Mouse (Mus musculus): ENCODE measurements around the gene Lrrn4cl. TPM values are rescaled to one million over a fixed set of nuclear protein-coding genes. Genes with fewer than 3 reads are reported as not detected.

The Lrrn4cl gene
- polyA plus RNA-seq, 1 experiment from 2014 or later = 0.44 TPM

- DNase-seq (ENCODE audit: low spot score) = no peak
- H3K4me3 ChIP-seq = peak overlapping the region; percentile 99
- no peaks in the 10 kb centered on the region for H3K27me3 ChIP-seq (ENCODE audit: insufficient read depth, poor library complexity, severe bottlenecking)
- 84% methylated on average over 10 of the region's 10 CpGs for WGBS
- H3K27ac ChIP-seq = peak overlapping the region; percentile 92
- H3K9me3 ChIP-seq = no peaks in the 10 kb centered on the region
- H3K36me3 ChIP-seq = peaks cover 45% of the 10 kb centered on the region
- H3K4me1 ChIP-seq (replicated peaks) = peaks cover 17% of the 10 kb centered on the region
Observed at GRCm38 (mm10) chr19:8872266-8872840, 21.8 kb downstream of the Lrrn4cl start.

- 94% methylated on average over 7 of the region's 7 CpGs for WGBS
- no peak for DNase-seq (ENCODE audit: low spot score)
- Histone ChIP-seq H3K36me3 (peaks cover 52% of the 10 kb centered on the region), H3K27me3 (ENCODE audit: insufficient read depth, poor library complexity, severe bottlenecking) (no peaks in the 10 kb centered on the region), H3K4me3 (no peak overlapping the region), H3K27ac (no peak overlapping the region), H3K9me3 (no peaks in the 10 kb centered on the region), H3K4me1 (replicated peaks) (peaks cover 24% of the 10 kb centered on the region)
Observed at GRCm38 (mm10) chr19:8875031-8875430, 24.5 kb downstream of the Lrrn4cl start.

DNA sequence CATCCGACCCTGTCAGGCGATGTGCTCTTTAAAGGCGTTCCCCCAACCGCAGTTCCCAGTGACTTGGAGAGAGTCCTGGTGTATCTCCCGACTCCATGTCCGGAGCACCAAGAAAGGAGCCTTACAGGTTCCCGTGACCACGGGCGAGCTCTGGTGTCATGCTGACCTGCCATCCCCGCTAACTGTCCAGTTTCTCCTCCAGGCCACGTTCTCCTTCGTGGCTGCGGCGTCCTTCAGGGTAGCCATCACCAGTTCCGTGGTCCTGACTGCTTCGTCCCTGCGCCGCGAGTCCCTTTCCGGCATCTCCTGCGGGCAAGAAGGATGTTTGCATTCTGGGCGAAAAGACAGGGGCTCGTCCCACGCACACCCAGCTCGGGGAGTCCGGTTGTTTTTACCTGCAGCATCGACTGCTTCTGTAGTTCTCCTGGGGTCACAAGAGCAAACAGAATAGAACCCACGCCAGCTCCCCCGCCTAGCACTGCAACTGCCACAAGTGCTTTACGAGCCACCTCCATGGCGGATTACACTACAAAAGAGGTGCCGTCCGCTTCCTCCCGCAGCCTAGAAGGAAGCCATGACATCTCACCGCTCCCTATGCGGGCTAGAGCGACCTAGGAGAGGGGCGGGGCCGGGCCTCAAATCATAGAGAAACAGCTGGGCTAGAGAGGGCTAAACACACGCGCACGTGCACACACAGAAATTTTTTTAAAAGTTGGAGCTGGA is 29.9 kb downstream of the Lrrn4cl start, which contains the start of gene Uqcc3:
TSS of gene Uqcc3 (minus strand) at position 613 of the 723 bp plus-strand sequence.
- WGBS = under 1% methylated on average over 42 of the region's 42 CpGs
- H3K4me1 ChIP-seq (replicated peaks) = peaks cover 14% of the 10 kb centered on the region
- peak within 1 kb of the TSS; percentile 85 for H3K4me3 ChIP-seq
- H3K27me3 ChIP-seq (ENCODE audit: insufficient read depth, poor library complexity, severe bottlenecking) = no peaks in the 10 kb centered on the region
- peaks cover 27% of the 10 kb centered on the region for H3K36me3 ChIP-seq
- H3K27ac ChIP-seq = peak within 1 kb of the TSS; percentile 91
- no peaks in the 10 kb centered on the region for H3K9me3 ChIP-seq
- DNase-seq (ENCODE audit: low spot score) = peak; percentile 85

DNA sequence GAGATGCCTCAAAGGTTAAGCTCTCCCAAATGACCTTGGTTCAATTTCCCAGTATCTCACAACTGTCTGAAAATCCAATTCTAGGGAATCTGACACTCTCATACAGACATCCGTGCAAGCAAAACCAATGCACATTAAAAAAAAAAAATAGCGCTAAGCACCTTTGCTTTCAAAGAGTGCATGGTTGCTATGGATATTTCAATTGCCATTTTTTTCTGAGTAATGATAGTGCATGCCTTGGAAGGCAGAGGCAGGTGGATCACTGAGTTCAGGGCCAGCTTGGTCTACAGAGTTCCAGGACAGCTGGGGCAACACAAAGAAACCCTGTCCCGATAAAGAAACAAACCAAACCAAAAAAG is 30.4 kb downstream of the Lrrn4cl start:
- H3K4me3 ChIP-seq = peak overlapping the region; percentile 85
- H3K27me3 ChIP-seq (ENCODE audit: insufficient read depth, poor library complexity, severe bottlenecking) = no peaks in the 10 kb centered on the region
- H3K36me3 ChIP-seq = peaks cover 21% of the 10 kb centered on the region
- 20% methylated on average over 3 of the region's 3 CpGs for WGBS
- H3K9me3 ChIP-seq = no peaks in the 10 kb centered on the region
- no peak for DNase-seq (ENCODE audit: low spot score)
- peak overlapping the region; percentile 91 for H3K27ac ChIP-seq
- peaks cover 14% of the 10 kb centered on the region for H3K4me1 ChIP-seq (replicated peaks)

DNA sequence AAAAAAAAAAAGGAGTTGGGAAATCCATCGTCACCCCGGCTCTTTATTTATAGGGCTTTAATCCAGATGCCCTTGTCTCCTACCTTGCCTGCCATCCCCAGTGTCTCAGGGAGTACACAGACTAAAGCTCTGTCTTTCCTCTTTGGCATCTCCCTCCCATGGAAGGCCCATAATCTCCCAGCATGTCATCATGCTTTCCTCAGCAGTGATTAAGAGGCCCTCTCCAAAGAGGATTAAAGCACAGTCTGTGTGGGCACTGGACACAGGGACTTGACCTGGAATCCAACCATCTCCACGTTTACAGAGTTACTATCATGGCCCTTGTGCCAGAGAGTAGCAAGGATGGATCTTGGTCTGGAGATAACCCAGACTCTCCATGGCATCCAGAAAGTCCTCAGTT is 33.0 kb downstream of the Lrrn4cl start, which contains the start of the genes Lbhd1 and Gm49403:
TSS of gene Lbhd1 (plus strand) at position 117 of the 400 bp plus-strand sequence.
TSS of gene Gm49403 (plus strand) at position 315 of the 400 bp plus-strand sequence.
- H3K27me3 ChIP-seq (ENCODE audit: insufficient read depth, poor library complexity, severe bottlenecking) = no peaks in the 10 kb centered on the region
- peaks cover 25% of the 10 kb centered on the region for H3K4me1 ChIP-seq (replicated peaks)
- no peak within 1 kb of the TSS for H3K4me3 ChIP-seq
- H3K27ac ChIP-seq = no peak within 1 kb of the TSS
- H3K36me3 ChIP-seq = no peaks in the 10 kb centered on the region
- 81% methylated on average over 3 of the region's 3 CpGs for WGBS
- DNase-seq (ENCODE audit: low spot score) = no peak
- no peaks in the 10 kb centered on the region for H3K9me3 ChIP-seq

DNA sequence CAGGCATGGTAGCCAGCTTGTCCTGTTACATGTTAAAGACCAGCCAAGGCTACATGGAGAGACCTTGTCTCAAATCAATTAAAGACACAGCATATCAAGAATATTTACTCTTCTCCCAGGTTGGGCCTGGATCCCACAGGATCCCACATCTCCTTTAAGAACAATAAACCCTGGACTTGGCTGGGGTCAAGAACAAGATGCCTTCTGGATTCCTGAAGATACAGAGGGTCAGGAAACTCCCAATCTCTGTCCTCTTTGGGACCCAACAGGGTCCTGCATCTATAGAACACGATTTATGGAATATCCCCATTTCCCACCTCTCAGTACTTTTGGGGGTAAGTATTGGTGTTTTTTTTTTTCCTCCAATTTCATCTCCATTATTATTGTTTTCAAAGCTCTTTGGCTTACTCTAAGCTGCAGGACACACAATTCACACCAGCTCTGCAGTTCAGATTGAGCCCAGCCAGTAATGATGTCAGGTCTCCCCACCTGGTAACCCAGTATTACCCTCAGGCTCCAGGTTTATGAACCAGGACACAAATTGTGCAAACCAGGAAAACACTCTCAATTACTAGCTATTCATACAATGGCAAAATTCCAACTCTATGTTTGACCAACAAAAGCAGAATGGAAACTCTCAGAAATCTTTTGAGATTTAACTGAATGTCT is 36.5 kb downstream of the Lrrn4cl start:
- H3K27me3 ChIP-seq (ENCODE audit: insufficient read depth, poor library complexity, severe bottlenecking) = no peaks in the 10 kb centered on the region
- peak overlapping the region; percentile 74 for H3K4me3 ChIP-seq
- peak overlapping the region; percentile 94 for H3K27ac ChIP-seq
- DNase-seq (ENCODE audit: low spot score) = no peak
- peaks cover 19% of the 10 kb centered on the region for H3K36me3 ChIP-seq
- peaks cover 18% of the 10 kb centered on the region for H3K4me1 ChIP-seq (replicated peaks)
- 54% methylated on average over 1 of the region's 1 CpGs for WGBS
- no peaks in the 10 kb centered on the region for H3K9me3 ChIP-seq

DNA sequence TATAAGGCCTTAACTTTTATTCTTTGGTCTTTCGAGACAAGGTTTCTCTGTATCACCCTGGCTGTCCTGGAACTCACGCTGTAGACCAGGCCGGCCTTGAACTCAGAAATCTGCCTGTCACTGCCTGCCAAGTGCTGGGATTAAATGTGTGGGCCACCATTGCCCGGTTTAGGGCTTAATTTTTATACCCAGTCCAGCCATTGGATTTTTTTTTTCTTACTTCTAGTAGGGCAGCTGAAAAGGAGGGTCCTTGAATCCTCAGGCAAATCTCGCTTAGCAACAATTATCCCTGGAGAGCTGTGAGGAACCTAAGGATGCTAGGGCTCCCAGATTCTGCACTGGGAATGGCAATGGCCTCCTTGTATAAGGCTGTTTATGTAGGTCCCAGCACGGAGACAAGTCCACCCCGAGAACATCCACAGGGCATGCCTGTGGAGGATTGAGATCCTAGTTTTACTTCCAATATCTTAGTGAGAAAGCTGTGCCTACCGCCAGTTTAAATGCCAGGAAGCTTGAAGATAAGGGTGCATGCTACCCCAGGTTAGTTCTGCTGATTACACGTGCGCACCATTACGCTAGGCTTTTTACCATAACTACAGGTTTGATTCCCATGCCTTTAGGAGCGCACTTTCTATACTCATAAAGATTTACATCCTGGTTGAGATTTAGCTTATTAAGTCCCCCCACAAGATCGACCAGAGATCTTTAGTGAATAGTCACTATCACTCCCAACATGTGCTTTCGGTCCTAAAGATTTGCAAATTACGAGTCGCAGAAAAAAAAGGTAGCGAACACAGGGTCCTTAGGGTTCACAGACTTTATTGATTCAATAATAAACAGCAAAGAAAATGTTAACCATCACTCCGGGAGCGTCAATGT is 37.3 kb downstream of the Lrrn4cl start:
- peak overlapping the region; percentile 74 for H3K4me3 ChIP-seq
- peak overlapping the region; percentile 94 for H3K27ac ChIP-seq
- peaks cover 21% of the 10 kb centered on the region for H3K4me1 ChIP-seq (replicated peaks)
- DNase-seq (ENCODE audit: low spot score) = no peak
- H3K36me3 ChIP-seq = peaks cover 19% of the 10 kb centered on the region
- no peaks in the 10 kb centered on the region for H3K27me3 ChIP-seq (ENCODE audit: insufficient read depth, poor library complexity, severe bottlenecking)
- no peaks in the 10 kb centered on the region for H3K9me3 ChIP-seq
- WGBS = 16% methylated on average over 19 of the region's 19 CpGs

GRCm38 (mm10) chr19:8888511-8889385 is 38.2 kb downstream of the Lrrn4cl start, which contains the start of the genes 1810009A15Rik and Gm49416:
1810009A15Rik (plus strand) TSS chr19:8888853.
Gm49416 (plus strand) TSS chr19:8888926.
- H3K27me3 ChIP-seq (ENCODE audit: insufficient read depth, poor library complexity, severe bottlenecking) = no peaks in the 10 kb centered on the region
- peaks cover 19% of the 10 kb centered on the region for H3K36me3 ChIP-seq
- 1% methylated on average over 58 of the region's 58 CpGs for WGBS
- peaks cover 27% of the 10 kb centered on the region for H3K4me1 ChIP-seq (replicated peaks)
- peak within 1 kb of the TSS; percentile 94 for H3K27ac ChIP-seq
- DNase-seq (ENCODE audit: low spot score) = peak; percentile 97
- peak within 1 kb of the TSS; percentile 74 for H3K4me3 ChIP-seq
- H3K9me3 ChIP-seq = no peaks in the 10 kb centered on the region

DNA sequence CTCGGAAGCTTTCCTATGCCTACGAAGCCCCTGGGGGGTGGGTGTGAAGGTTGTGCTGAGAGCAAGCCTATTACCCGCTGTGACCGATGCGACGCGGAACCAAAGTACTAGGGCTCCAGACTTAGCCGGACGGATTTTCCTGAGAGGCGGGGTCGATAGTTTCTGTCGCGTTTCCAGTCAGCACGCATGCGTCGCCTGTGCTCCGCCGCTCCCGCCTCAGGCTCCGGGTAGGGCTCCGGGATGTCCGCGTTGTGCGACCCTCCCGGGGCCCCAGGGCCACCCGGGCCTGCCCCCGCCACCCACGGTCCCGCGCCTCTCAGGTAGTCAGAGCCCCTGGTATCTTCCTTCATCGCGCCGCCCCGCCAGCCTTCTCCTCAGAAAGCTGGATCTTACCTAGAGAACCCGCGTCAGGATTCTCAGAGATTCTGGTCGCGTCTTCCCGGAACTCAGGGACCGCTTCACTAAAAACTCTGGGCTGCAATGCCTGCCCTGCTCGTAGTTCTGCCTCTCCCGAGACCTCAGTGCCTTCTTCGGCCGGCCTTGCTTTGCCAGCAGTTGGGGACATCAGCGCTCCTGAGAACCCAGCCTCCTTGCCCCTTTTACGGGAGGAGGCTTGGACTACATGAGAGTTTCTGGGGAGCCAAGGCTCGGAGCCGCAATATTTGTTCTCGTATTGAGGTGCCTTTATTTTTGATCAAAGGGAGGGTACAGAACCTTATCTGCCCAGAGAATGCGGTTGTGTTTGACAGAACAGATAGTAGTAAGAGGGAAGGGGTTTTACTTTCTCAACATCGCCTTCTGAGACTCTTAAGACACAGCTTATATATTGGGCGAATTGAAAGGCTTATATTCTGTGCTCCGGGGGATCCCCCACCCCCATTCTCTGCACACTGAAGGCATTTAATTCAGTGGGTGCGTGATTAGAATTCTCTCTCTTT is 42.5 kb downstream of the Lrrn4cl start, which contains the start of gene Ints5:
TSS of gene Ints5 (plus strand) at position 177 of the 938 bp plus-strand sequence.
- Histone ChIP-seq H3K4me3 (peak within 1 kb of the TSS; percentile 79), H3K4me1 (replicated peaks) (peaks cover 46% of the 10 kb centered on the region), H3K36me3 (peaks cover 47% of the 10 kb centered on the region), H3K9me3 (no peaks in the 10 kb centered on the region), H3K27me3 (ENCODE audit: insufficient read depth, poor library complexity, severe bottlenecking) (no peaks in the 10 kb centered on the region), H3K27ac (peak within 1 kb of the TSS; percentile 96)
- DNase-seq (ENCODE audit: low spot score) = peak; percentile 86
- whole genome bisulfite sequencing = 3% methylated on average over 54 of the region's 54 CpGs

DNA sequence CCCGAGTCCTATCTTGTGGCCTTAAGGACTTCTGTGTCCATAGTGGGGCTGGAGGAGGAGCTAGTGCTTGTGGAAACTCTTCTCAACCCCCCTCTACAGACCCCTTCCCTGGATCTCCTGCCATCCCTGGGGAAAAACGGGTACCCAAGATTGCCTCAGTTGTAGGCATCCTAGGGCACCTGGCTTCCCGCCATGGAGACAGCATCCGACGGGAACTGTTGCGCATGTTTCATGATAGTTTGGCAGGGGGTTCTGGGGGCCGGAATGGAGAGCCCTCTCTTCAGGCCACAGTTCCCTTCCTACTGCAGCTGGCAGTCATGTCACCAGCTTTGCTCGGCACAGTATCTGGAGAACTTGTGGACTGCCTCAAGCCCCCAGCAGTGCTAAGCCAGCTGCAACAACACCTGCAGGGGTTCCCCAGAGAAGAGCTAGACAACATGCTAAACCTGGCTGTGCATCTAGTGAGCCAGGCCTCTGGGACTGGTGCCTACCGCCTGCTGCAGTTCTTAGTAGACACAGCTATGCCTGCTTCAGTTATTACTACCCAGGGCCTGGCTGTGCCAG is 44.9 kb downstream of the Lrrn4cl start:
- no peak overlapping the region; the same call in 1 of the 2 replicates for H3K27ac ChIP-seq
- peaks cover 51% of the 10 kb centered on the region for H3K4me1 ChIP-seq (replicated peaks)
- H3K9me3 ChIP-seq = no peaks in the 10 kb centered on the region
- H3K36me3 ChIP-seq = peaks cover 47% of the 10 kb centered on the region
- no peaks in the 10 kb centered on the region for H3K27me3 ChIP-seq (ENCODE audit: insufficient read depth, poor library complexity, severe bottlenecking)
- WGBS = 92% methylated on average over 9 of the region's 9 CpGs
- DNase-seq (ENCODE audit: low spot score) = no peak
- H3K4me3 ChIP-seq = peak overlapping the region; percentile 20; the same call in 1 of the 2 replicates

All from hindbrain, embryonic 10.5 days (tissue).